Mouse (Mus musculus) adrenal gland, postnatal 36 days (tissue): ENCODE results near the gene Gapvd1. TPM values are rescaled to one million over a fixed set of nuclear protein-coding genes. Genes with fewer than 3 reads are reported as not detected.

Source experiments
- DNase-seq, 2 experiments: peaks; one replicate each; pipeline ENCODE4 v3.0.0; 2021; ENCODE audit warnings: mixed read lengths in 1 of 2
- total RNA-seq, 2 experiments: library from RNA; stranded (reverse); gene quantifications; 2 replicates each; pipeline ENCODE4 v1.2.3; 2021

Gene Gapvd1
- total RNA-seq, 2 experiments from 2014 or later, result 57.9 to 62.0 TPM

DNA sequence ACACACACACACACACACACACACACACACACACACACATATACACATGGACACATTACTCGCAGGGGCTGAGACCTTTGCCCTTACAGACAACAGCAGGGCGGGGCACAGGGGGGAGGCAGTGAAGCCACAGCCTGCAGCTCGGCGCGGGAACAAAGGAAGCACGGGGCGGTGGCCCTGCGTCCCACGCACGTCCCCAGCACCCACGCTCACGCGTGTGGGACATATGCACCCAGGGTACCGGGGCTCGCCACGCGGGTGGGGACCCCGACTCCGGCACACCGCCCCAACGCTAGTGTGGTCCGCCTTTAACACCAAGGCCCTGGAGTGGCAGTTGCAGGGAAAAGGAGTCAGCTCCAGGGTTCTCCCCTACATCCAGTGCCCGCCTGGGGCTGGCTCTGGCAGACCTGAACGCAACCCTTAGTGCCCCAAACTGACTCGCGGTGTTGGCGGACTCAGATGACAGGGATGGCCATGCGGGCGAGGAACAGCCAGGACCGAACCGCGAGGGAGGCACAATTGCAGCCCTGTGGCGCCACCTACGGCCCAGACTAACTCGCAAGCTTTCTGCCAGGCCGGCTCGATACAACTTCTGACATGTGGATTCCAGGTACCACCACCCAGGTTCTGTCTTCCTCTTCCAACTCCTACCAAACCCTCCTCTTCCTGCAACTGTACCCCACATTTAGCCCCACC, 115.9 kb downstream of the Gapvd1 start:
- DNase-seq, result peak; percentile 93 to 94

DNA sequence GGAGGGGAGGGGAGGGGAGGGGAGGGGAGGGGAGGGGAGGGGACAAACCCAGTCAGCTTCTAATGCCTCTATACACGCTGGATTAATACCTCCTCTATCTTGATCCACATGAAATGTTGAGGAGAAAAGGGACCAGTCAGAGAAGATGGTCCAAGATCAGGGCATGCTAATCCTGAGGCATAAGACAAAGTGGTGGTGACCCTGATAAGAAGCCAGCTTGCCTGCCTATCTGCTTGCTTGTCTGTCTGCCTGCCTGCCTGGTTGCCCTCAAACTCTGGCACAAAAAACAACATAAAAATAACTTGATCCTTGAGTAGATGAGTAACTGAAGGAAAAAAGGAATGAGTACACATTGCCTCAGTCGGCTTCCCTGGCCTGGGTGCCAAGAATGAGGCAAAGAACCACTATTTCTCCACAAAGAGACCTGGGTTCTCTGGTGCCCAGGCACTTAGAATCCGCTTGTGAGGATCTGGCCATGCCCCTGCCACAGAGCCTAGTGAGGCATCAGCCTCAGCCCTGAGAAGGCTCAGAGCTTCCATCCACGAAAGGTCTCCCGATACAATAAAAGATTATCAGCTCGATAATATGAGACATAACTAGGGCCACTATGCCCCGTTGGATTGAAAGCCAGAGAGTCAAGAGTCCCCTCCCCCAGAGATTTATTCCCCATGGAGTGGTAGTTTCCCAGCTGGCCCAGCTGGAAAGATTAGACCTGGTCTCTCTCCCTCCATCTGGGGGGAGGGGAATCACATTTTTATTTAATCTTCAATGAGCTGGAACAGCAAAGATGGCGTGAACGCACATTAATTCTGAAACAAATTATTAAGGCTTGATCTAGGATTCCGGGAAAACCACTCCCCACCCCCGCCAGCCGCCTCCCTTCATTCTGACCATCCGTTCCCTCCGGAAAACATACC, 119.5 kb downstream of the Gapvd1 start:
- DNase-seq, result peak; percentile 48 to 55

DNA sequence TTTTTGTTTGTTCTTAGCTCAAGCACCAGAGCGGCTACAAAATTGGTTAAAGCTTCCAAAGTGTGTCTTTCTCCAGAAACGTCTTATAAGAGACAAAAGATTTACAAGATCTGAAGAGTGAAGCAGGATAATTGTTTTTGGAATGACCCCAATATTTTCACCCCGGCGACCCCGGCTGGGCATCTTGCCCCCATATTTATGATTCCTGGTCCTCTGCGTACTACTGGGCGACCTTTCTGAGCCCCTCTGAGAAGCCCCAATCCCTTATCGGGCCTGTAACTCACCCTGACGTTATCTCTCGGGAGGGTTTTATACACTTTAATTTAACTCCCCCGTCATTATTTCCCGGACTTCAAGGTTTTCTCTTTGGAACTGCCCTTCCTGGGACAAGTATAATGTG, 123.0 kb downstream of the Gapvd1 start:
- no peak for DNase-seq

DNA sequence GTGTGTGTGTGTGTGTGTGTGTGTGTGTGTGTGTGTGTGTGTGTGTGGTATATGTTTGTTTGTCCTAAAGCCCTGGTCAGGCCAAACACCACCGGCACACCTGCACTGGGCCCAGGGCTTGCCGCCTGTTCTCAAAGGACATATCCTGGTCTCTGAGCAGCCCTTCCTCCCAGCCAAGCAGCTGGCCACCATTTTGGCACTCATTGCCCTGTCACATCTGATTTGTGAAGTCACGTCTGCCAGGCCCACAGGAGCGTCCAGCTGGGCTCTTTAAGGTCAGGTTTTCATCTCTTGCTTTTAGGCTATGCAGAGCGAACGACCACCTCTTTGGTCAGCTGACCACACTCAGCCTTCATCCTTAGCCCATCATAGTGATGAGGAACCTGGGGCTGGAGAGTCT, 124.6 kb downstream of the Gapvd1 start:
- peak in 1 of 2 experiments; percentile 42 for DNase-seq

DNA sequence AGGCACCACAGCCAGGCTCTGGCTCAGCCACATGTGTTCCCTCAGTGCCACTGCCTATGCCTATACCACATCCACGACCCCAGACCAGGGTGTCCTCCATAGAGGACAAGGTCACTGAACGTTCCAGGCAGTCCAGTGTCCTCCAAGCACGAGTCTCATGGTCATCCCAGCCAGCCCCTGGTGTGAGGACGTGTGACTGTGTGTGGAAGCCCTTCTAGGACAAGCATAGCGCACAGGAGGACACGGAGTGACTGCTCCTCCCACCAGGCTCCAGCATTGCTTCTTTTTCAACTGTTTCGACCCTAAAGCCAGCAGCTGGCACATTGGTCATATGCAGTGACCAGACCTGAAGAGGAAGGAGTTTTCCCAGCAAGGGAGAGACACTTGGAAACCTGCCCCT, 125.3 kb downstream of the Gapvd1 start:
- DNase-seq, result peak; percentile 56 to 60

DNA sequence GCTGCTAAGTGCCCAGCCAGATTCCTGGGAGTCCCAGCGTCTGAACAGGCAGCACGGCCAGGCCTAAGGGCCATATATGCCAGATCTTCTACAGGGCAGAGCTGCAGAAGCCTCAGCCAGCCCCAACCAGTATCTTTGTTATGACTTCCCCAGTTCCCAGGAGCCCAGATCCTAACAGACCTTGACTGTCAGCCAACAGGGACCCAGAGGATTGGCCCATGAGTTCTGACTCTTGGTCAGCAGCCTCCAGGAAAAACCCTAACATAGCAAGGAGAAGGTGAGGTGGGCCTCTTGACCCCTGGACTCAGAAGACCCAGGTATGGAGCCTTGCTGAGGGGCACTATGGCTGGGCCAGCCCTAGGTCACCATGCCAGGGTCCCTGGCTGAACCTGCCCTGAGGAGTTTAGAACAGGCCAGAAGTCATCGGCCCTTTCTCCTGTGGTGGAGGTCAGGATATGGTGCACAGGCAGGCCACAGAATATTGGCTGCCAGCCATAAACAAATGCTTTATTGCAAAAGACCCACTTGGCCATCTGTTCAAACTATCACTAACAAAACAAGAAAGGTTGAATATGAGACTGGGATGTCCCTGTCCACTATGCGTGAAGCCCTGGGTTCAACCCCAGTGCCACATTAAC, 126.0 kb downstream of the Gapvd1 start:
- peak; percentile 39 to 66 for DNase-seq

DNA sequence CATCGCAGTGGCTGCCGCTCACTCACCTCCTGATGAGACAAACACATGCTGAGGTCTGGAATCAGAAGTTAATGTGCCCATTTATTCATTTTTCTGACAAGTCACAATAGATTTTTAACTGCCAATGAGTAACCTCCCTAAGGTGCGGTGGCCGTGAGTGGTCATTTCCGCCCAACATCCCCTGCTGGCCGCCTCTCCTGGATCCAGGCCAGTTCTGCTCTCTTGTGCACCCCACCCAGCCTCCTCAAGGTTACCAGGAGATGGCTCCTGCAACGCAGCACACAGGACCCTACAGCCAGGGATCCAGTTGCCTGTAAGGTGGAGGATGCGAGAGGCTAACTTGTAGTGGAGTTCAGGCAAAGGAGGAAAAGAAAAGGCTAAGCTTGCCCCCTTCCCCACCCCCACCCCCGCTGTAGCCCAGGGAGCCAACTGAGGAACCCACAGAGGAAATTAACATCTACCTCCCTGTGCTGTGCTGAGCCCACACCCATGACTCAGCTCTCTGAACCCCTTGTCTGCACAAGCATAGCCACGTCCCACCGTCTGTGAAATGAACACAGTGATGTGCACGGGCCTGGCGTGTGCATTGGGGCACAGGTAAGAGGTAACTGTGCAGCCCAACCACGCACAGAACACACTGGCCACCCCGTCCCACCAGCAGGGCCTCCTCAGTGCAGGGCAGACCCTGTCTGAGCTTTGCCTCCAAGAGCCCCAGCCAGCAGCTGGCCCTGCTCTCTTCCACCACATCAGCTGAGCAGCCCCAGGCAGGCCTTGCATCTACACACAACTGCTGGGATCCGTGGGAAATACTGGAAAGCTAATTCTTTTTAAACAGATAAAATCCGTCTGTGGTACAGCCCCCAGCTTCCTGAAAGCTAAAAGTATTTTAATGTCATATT, 127.5 kb downstream of the Gapvd1 start:
- DNase-seq, result peak; percentile 26 to 53

Other genes starting within 250 kb of the Gapvd1 start
- gene Hspa5, start 16.7 kb upstream of the Gapvd1 start, total RNA-seq, result 100 to 1,000 TPM; 651 to 795 TPM
- 10 to 100 TPM; 27.6 to 29.7 TPM for gene Rabepk, start 44.7 kb upstream of the Gapvd1 start, total RNA-seq
- 10 to 100 TPM; 71.5 to 71.6 TPM for gene Fbxw2, start 71.1 kb upstream of the Gapvd1 start, total RNA-seq
- not detected for gene Gm34653, start 77.8 kb upstream of the Gapvd1 start, total RNA-seq
- under 1 TPM; 0.20 to 0.86 TPM for gene Cutal, start 119.2 kb upstream of the Gapvd1 start, total RNA-seq
- 10 to 100 TPM; 38.4 to 44.6 TPM for gene Psmd5, start 119.7 kb upstream of the Gapvd1 start, total RNA-seq
- gene Phf19, start 158.8 kb upstream of the Gapvd1 start, total RNA-seq, result 1 to 10 TPM; 2.2 to 2.4 TPM
- gene Traf1, start 206.5 kb upstream of the Gapvd1 start, total RNA-seq, result 1 to 10 TPM; 1.3 to 2.2 TPM